Mouse (Mus musculus) T-helper 17 cell (primary cell): ENCODE measurements around the gene 2310061N02Rik.
"Not testable (repeated sequence)": the region's sequence is repeated elsewhere in the genome, so short reads cannot be mapped to it uniquely, and the experiment has no call there.

Experiments used
- in situ Hi-C, 2 experiments: fragments of 300-600 bp; cut with MboI, MseI; formaldehyde crosslinking; loops; 1 replicate in 1 of 2; 2 replicates in 1 of 2; pipeline ENCODE4 v1.15.1; 2025; ENCODE audit warnings: high pct_unique_total_duplicates in 2 of 2

2310061N02Rik gene

GRCm38 (mm10) chr16:88707496-88708012 lies at the start of gene 2310061N02Rik:
Gene 2310061N02Rik, minus strand, starts transcription at chr16:88707962.
- in situ Hi-C loops: no loop called here

- in situ Hi-C loops: not testable (repeated sequence)
Measured at GRCm38 (mm10) chr16:88751535-88751934, 43.8 kb upstream of the 2310061N02Rik start, which contains the start of gene Krtap13. Gene Krtap13, minus strand, starts transcription at chr16:88751635.

GRCm38 (mm10) chr16:88747943-88748342 lies 40.2 kb upstream of the 2310061N02Rik start:
- in situ Hi-C loops: loop anchor here in 1 of 2 experiments (10.0 kb wide), 1 partner anchor 367 kb away; no protein-coding TSS in a partner anchor

GRCm38 (mm10) chr16:88744750-88745340 lies 37.1 kb upstream of the 2310061N02Rik start:
- in situ Hi-C loops: loop anchor here in 1 of 2 experiments (10.0 kb wide), 1 partner anchor 370 kb away; no protein-coding TSS in a partner anchor

- in situ Hi-C loops: no loop called here
Measured at GRCm38 (mm10) chr16:88735391-88735790, 27.6 kb upstream of the 2310061N02Rik start.

- in situ Hi-C loops: no loop called here
Measured at GRCm38 (mm10) chr16:88728812-88729275, 21.1 kb upstream of the 2310061N02Rik start, which contains the start of gene Krtap13-1. Gene Krtap13-1, plus strand, starts transcription at chr16:88728862.

GRCm38 (mm10) chr16:88720031-88720430 lies 12.3 kb upstream of the 2310061N02Rik start:
- in situ Hi-C loops: no loop called here

- in situ Hi-C loops: no loop called here
Measured at GRCm38 (mm10) chr16:88716549-88716948, 8.8 kb upstream of the 2310061N02Rik start.

- in situ Hi-C loops: no loop called here
Measured at GRCm38 (mm10) chr16:88711245-88711644, 3.5 kb upstream of the 2310061N02Rik start.

GRCm38 (mm10) chr16:88710757-88711156 lies 3.0 kb upstream of the 2310061N02Rik start:
- in situ Hi-C loops: no loop called here

GRCm38 (mm10) chr16:88701072-88701864 lies 6.5 kb downstream of the 2310061N02Rik start:
- in situ Hi-C loops: no loop called here

GRCm38 (mm10) chr16:88696256-88696655 lies 11.5 kb downstream of the 2310061N02Rik start:
- in situ Hi-C loops: no loop called here

- in situ Hi-C loops: no loop called here
Measured at GRCm38 (mm10) chr16:88681282-88681681, 26.5 kb downstream of the 2310061N02Rik start.

- in situ Hi-C loops: no loop called here
Measured at GRCm38 (mm10) chr16:88679099-88679498, 28.7 kb downstream of the 2310061N02Rik start.

- in situ Hi-C loops: no loop called here
Measured at GRCm38 (mm10) chr16:88671571-88671970, 36.2 kb downstream of the 2310061N02Rik start, which contains the start of gene Krtap27-1. Gene Krtap27-1, minus strand, starts transcription at chr16:88671671.

- in situ Hi-C loops: no loop called here
Measured at GRCm38 (mm10) chr16:88657426-88657825, 50.3 kb downstream of the 2310061N02Rik start.
